Mouse (Mus musculus) G1E (cell line): ENCODE results near the gene Lgals4. TPM values are rescaled to one million over a fixed set of nuclear protein-coding genes. Genes with fewer than 3 reads are reported as not detected.

Experiments used
- ATAC-seq: 2 replicates; pipeline ENCODE4 v1.8.0; 2016; ENCODE audit warnings: mild to moderate bottlenecking; ENCODE audit not compliant: insufficient number of reproducible peaks, poor library complexity, low FRiP score, severe bottlenecking; ENCODE audit errors: extremely low read depth
- DNase-seq: peaks from one replicate; pipeline ENCODE4 v3.0.0; 2012; ENCODE audit warnings: low spot score
- H3K27me3 ChIP-seq: 2 replicates; pipeline ENCODE4 v1.6.1; 2012; ENCODE audit warnings: mild to moderate bottlenecking, low read length, inconsistent platforms; ENCODE audit not compliant: insufficient read depth
- H3K36me3 ChIP-seq: replicated peaks from 2 replicates; pipeline ENCODE3; 2012; ENCODE audit warnings: mild to moderate bottlenecking, inconsistent platforms
- H3K4me1 ChIP-seq: 2 replicates; pipeline ENCODE4 v1.6.1; 2012; ENCODE audit warnings: low read depth, low read length, inconsistent platforms, mixed read lengths; ENCODE audit not compliant: insufficient read depth
- H3K4me3 ChIP-seq: 2 replicates; pipeline ENCODE4 v1.5.1; 2012; ENCODE audit warnings: low read depth, mild to moderate bottlenecking, inconsistent platforms, low read length, moderate library complexity, mixed read lengths
- H3K9me3 ChIP-seq: replicated peaks from 2 replicates; pipeline ENCODE4 v1.6.1; 2012; ENCODE audit warnings: inconsistent platforms
- CTCF ChIP-seq: IDR thresholded peaks from 2 replicates; pipeline ENCODE4 v1.5.1; 2012; ENCODE audit warnings: low read depth, low read length, inconsistent platforms, mixed read lengths
- GATA1 ChIP-seq: IDR thresholded peaks from 2 replicates; pipeline ENCODE4 v1.6.1; 2012; ENCODE audit warnings: borderline replicate concordance, low read length, inconsistent platforms, mixed read lengths
- GATA2 ChIP-seq: IDR thresholded peaks from 2 replicates; pipeline ENCODE4 v1.6.1; 2012; ENCODE audit warnings: low read depth, low read length, inconsistent platforms, borderline replicate concordance
- POLR2AphosphoS5 ChIP-seq: IDR thresholded peaks from 2 replicates; pipeline ENCODE4 v1.6.1; 2012; ENCODE audit warnings: low read depth, low read length, inconsistent platforms; ENCODE audit not compliant: insufficient replicate concordance
- TAL1 ChIP-seq: conservative IDR thresholded peaks from 2 replicates; pipeline ENCODE4 v1.6.1; 2012; ENCODE audit warnings: low read depth, low read length, inconsistent platforms, mixed read lengths
- polyA plus RNA-seq: library from polyadenylated mRNA; stranded (reverse); fragments of >175 nt; gene quantifications from 2 replicates; pipeline ENCODE4 v1.2.3, GENCODE M21; 2012
- total RNA-seq, 2 experiments: library from RNA; stranded (forward) in 1 of 2; stranded (reverse) in 1 of 2; fragments of 200-1000 nt in 1 of 2; fragments of >200 nt in 1 of 2; fragmentation: Nextera tagmentation in 1 of 2; gene quantifications; 2 replicates each; pipeline ENCODE4 v1.2.3; 2014 to 2017

Gene Lgals4
- total and polyA plus RNA-seq, 3 experiments, result 0.68 to 3.4 (median 3.0) TPM

GRCm38 (mm10) chr7:28790066-28790806, 43.4 kb upstream of the Lgals4 start:
- no peak for TF ChIP-seq TAL1
- no peak for TF ChIP-seq GATA2
- no peak for TF ChIP-seq GATA1
- TF ChIP-seq POLR2AphosphoS5, result no peak
- TF ChIP-seq CTCF, result no peak
- Histone ChIP-seq H3K4me1 (peaks cover 13% of the 10 kb centered on the region), H3K27me3 (peaks cover 12% of the 10 kb centered on the region; the same call in 1 of the 2 replicates), H3K9me3 (no peaks in the 10 kb centered on the region), H3K36me3 (peaks cover 32% of the 10 kb centered on the region), H3K4me3 (no peak overlapping the region)
- ATAC-seq (no peak), DNase-seq (no peak)

GRCm38 (mm10) chr7:28791706-28792105, 41.9 kb upstream of the Lgals4 start:
- Histone ChIP-seq H3K9me3 (no peaks in the 10 kb centered on the region), H3K4me3 (no peak overlapping the region), H3K4me1 (peaks cover 26% of the 10 kb centered on the region), H3K36me3 (peaks cover 18% of the 10 kb centered on the region), H3K27me3 (peaks cover 18% of the 10 kb centered on the region; the same call in 1 of the 2 replicates)
- TF ChIP-seq GATA1 (no peak), CTCF (no peak), TAL1 (no peak), POLR2AphosphoS5 (no peak), GATA2 (no peak)
- ATAC-seq (no peak), DNase-seq (no peak)

GRCm38 (mm10) chr7:28792391-28793185, 41.1 kb upstream of the Lgals4 start:
- no peaks in the 10 kb centered on the region for H3K9me3 ChIP-seq
- DNase-seq, result no peak
- peaks cover 18% of the 10 kb centered on the region; the same call in 1 of the 2 replicates for H3K27me3 ChIP-seq
- ATAC-seq, result no peak
- peaks cover 11% of the 10 kb centered on the region for H3K36me3 ChIP-seq
- peaks cover 32% of the 10 kb centered on the region for H3K4me1 ChIP-seq
- H3K4me3 ChIP-seq, result no peak overlapping the region
- TF ChIP-seq TAL1 (no peak), GATA2 (no peak), POLR2AphosphoS5 (no peak), GATA1 (no peak), CTCF (no peak)

- no peak overlapping the region for H3K4me3 ChIP-seq
- TF ChIP-seq POLR2AphosphoS5, result no peak
- no peak for TF ChIP-seq CTCF
- no peak for TF ChIP-seq TAL1
- no peak for TF ChIP-seq GATA1
- no peak for TF ChIP-seq GATA2
- peaks cover 35% of the 10 kb centered on the region for H3K4me1 ChIP-seq
- H3K36me3 ChIP-seq, result peaks cover 1% of the 10 kb centered on the region
- H3K9me3 ChIP-seq, result no peaks in the 10 kb centered on the region
- H3K27me3 ChIP-seq, result peaks cover 18% of the 10 kb centered on the region; the same call in 1 of the 2 replicates
- peak; percentile 32 for DNase-seq
- no peak for ATAC-seq
These were observed 39.8 kb upstream of the Lgals4 start for GRCm38 (mm10) chr7:28793834-28794233.

- no peaks in the 10 kb centered on the region for H3K36me3 ChIP-seq
- peaks cover 38% of the 10 kb centered on the region for H3K4me1 ChIP-seq
- no peak for ATAC-seq
- H3K9me3 ChIP-seq, result no peaks in the 10 kb centered on the region
- peaks cover 18% of the 10 kb centered on the region; the same call in 1 of the 2 replicates for H3K27me3 ChIP-seq
- TF ChIP-seq GATA1 (no peak), POLR2AphosphoS5 (no peak), GATA2 (no peak), TAL1 (no peak), CTCF (no peak)
- no peak overlapping the region for H3K4me3 ChIP-seq
- no peak for DNase-seq
These were observed 39.2 kb upstream of the Lgals4 start for GRCm38 (mm10) chr7:28794496-28794895.

- ATAC-seq (no peak), DNase-seq (no peak)
- TF ChIP-seq GATA2 (no peak), POLR2AphosphoS5 (no peak), TAL1 (no peak), CTCF (no peak), GATA1 (no peak)
- Histone ChIP-seq H3K36me3 (no peaks in the 10 kb centered on the region), H3K4me1 (peaks cover 38% of the 10 kb centered on the region), H3K4me3 (peak overlapping the region; percentile 10; the same call in 1 of the 2 replicates), H3K9me3 (no peaks in the 10 kb centered on the region), H3K27me3 (peaks cover 18% of the 10 kb centered on the region; the same call in 1 of the 2 replicates)
These were observed 37.8 kb upstream of the Lgals4 start for GRCm38 (mm10) chr7:28795832-28796231.
